Mouse (Mus musculus) midbrain, embryonic 15.5 days (tissue): ENCODE data around the gene Tmem150a. TPM values are rescaled to one million over a fixed set of nuclear protein-coding genes. Genes with fewer than 3 reads are reported as not detected.

Source experiments
- ATAC-seq: fragments of 200-750 bp; cut with Nextera tagmentation; replicated peaks from 2 replicates; pipeline ENCODE4 v1.8.0; 2017; ENCODE audit warnings: moderate TSS enrichment
- H3K27ac ChIP-seq: fragments of 300-500 bp; sonication (generic); 2 replicates; pipeline ENCODE4 v1.5.1; 2015; ENCODE audit warnings: mild to moderate bottlenecking, inconsistent platforms
- H3K27me3 ChIP-seq: fragments of 300-500 bp; sonication (generic); replicated peaks from 2 replicates; pipeline ENCODE4 v1.6.1; 2015; ENCODE audit warnings: inconsistent platforms
- H3K36me3 ChIP-seq: fragments of 300-500 bp; sonication (generic); replicated peaks from 2 replicates; pipeline ENCODE4 v1.6.1; 2015; ENCODE audit warnings: inconsistent platforms
- H3K4me1 ChIP-seq: fragments of 300-500 bp; sonication (generic); 2 replicates; pipeline ENCODE4 v1.6.1; 2015; ENCODE audit warnings: inconsistent platforms
- H3K4me2 ChIP-seq: fragments of 300-500 bp; sonication (generic); 2 replicates; pipeline ENCODE4 v1.6.1; 2015; ENCODE audit warnings: inconsistent platforms, mild to moderate bottlenecking, moderate library complexity
- H3K4me3 ChIP-seq: fragments of 300-500 bp; sonication (generic); 2 replicates; pipeline ENCODE4 v1.5.1; 2015; ENCODE audit warnings: mild to moderate bottlenecking, inconsistent platforms
- H3K9ac ChIP-seq: fragments of 300-500 bp; sonication (generic); 2 replicates; pipeline ENCODE4 v1.6.1; 2015; ENCODE audit warnings: mild to moderate bottlenecking, inconsistent platforms
- H3K9me3 ChIP-seq: fragments of 300-500 bp; sonication (generic); 2 replicates; pipeline ENCODE4 v1.6.1; 2016; ENCODE audit warnings: inconsistent platforms
- WGBS: fragments of 180-500 bp; shearing (Covaris S2); methylation state at CpG from one replicate; pipeline ENCODE4 v1.1.7; 2015; ENCODE audit warnings: mixed read lengths; 5-methylcytosine and 5-hydroxymethylcytosine counted together
- polyA plus RNA-seq: library from polyadenylated mRNA; unstranded; fragments of >200 nt; fragmentation: Nextera tagmentation; extraction: Ambion mirVana; gene quantifications from 2 replicates; pipeline ENCODE4 v1.2.1, GENCODE M21; 2015

Gene Tmem150a
- polyA plus RNA-seq, 1 experiment from 2014 or later = 18.5 TPM

DNA sequence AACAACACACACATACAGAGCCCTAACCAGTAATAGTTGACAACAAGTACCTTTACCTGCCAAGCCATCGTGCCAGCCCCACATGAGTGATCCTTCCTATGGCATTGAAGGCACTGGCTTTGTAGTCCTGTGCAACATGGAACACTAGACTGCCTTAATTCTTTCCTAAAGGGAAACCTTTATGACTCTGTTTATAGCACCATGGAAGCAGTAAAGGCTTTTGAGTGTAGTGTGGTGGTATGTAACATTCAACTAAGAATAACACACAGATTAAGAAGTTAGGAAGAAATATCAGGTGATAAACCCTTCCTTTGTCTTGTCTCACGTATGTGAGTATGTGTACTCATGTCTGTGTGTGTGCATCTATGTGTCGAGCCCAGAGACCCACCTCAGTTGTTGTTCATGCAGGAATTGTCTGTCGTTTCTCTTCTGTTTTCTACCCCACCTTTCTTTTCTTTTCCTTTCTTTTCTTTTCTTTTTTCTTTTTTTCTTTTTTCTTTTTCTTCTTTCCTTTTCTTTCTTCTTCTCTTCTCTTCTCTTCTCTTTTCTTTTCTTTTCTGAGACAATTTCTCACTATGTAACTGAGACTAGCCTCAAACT lies 11.7 kb downstream of the Tmem150a start, which contains the start of gene Rnf181:
Gene Rnf181, minus strand, starts transcription at position 113 of the 600 bp plus-strand sequence.
- Histone ChIP-seq H3K4me1 (peaks cover 4% of the 10 kb centered on the region), H3K4me3 (no peak within 1 kb of the TSS), H3K27ac (no peak within 1 kb of the TSS), H3K36me3 (no peaks in the 10 kb centered on the region), H3K9me3 (no peaks in the 10 kb centered on the region), H3K9ac (no peak within 1 kb of the TSS), H3K27me3 (no peaks in the 10 kb centered on the region), H3K4me2 (no peak within 1 kb of the TSS)
- ATAC-seq = no peak
- 73% methylated on average over 4 of the region's 4 CpGs for WGBS

DNA sequence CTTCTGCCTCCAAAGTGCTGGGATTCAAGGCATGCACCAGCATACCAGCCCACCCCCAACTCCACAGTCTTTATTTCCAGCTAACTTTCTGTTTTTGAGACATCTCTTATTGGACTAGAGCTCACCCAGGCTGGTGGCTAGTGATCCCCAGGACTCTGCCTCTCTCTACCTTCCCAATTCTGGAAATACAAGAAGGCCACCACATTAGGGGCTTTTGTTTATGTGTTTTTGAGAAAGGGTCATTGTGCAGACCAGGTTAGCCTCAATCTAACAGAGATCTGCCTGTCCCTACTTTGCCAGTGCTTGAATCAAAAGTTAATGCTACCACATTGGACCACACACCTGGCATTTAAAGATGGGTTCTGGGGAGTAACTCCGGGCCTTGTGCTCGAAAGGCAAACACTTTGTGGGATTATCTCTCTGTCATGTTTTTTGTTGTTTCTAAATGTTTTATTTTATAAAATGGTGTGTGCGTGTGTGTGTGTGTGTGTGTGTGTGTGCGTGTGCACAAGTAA lies 12.3 kb downstream of the Tmem150a start:
- 72% methylated on average over 4 of the region's 4 CpGs for WGBS
- Histone ChIP-seq H3K9me3 (no peaks in the 10 kb centered on the region), H3K4me2 (no peak overlapping the region), H3K4me1 (peaks cover 4% of the 10 kb centered on the region), H3K27me3 (no peaks in the 10 kb centered on the region), H3K27ac (no peak overlapping the region), H3K36me3 (no peaks in the 10 kb centered on the region), H3K9ac (no peak overlapping the region), H3K4me3 (no peak overlapping the region)
- no peak for ATAC-seq

DNA sequence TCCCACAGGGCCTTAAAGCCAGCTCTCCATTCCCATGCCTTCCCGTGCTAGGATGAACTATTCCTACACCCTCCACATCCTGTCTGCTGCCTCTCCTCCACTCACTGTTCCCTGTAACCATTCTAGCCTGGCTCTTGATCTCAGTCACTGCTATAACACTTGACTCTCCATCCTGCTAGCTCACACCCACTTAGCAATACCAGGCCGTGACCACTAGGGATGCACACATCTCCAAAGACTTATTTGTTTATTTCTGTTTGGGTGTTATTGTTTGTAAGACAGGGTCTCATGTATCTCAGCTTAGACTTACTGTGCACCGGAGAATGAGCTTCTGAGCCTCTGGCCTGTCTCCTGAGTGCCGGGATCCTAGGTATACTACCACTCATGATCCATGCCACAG lies 14.3 kb downstream of the Tmem150a start:
- Histone ChIP-seq H3K36me3 (no peaks in the 10 kb centered on the region), H3K27me3 (no peaks in the 10 kb centered on the region), H3K4me2 (no peak overlapping the region), H3K27ac (no peak overlapping the region), H3K4me1 (no peaks in the 10 kb centered on the region), H3K4me3 (no peak overlapping the region), H3K9ac (no peak overlapping the region), H3K9me3 (no peaks in the 10 kb centered on the region)
- no peak for ATAC-seq
- WGBS = 82% methylated on average over 4 of the region's 4 CpGs

DNA sequence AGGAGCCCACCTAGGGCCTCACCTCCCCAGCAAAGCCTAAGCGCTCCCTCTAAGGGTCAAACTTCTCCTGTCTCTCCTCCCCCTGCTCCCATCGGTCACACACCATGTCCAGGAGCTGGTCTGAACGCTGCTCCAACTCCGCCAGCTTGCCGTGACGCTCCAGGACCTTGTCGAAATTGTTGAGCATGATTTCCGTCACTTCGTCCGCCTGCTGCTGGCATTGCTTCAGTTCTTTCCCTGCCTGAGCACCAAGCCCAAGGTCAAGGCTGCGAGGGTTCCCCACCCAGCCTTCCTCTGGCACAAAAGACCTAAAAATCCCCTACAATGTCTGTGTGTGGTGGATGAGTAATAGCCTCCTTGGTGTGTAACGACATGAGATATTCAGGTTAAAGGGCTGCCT lies 14.8 kb downstream of the Tmem150a start:
- ATAC-seq = no peak
- WGBS = 84% methylated on average over 12 of the region's 12 CpGs
- H3K9ac ChIP-seq = no peak overlapping the region

DNA sequence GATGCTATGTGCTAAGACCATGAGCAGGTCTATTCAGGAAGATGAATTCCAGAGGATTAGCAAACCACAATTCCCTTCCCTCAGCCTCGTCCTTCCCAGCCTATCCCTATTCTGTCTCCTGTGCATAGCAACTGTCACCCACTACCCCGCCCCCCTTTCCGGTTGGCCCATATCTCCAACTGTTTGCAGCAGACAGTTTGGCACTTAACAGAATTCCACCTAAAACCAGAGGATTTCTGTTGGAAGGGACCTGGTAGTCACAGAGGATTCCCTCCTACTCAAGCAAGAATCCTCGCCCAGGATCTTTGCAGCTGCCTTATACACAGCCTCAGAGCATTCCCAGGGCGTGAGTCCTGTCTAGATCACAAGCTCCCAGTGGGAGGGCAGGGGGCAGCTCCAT lies 15.9 kb downstream of the Tmem150a start:
- 39% methylated on average over 5 of the region's 5 CpGs for WGBS
- H3K4me2 ChIP-seq = no peak overlapping the region
- H3K27me3 ChIP-seq = no peaks in the 10 kb centered on the region
- H3K36me3 ChIP-seq = no peaks in the 10 kb centered on the region
- no peak overlapping the region for H3K27ac ChIP-seq
- no peak for ATAC-seq
- no peak overlapping the region for H3K4me3 ChIP-seq
- H3K9me3 ChIP-seq = no peaks in the 10 kb centered on the region
- H3K4me1 ChIP-seq = no peaks in the 10 kb centered on the region
- no peak overlapping the region for H3K9ac ChIP-seq

More for the DNA sequence above, 14.8 kb downstream of the Tmem150a start:
- Histone ChIP-seq H3K4me2 (no peak overlapping the region), H3K4me1 (no peaks in the 10 kb centered on the region), H3K9me3 (no peaks in the 10 kb centered on the region), H3K27ac (no peak overlapping the region), H3K4me3 (no peak overlapping the region), H3K36me3 (no peaks in the 10 kb centered on the region), H3K27me3 (no peaks in the 10 kb centered on the region)

DNA sequence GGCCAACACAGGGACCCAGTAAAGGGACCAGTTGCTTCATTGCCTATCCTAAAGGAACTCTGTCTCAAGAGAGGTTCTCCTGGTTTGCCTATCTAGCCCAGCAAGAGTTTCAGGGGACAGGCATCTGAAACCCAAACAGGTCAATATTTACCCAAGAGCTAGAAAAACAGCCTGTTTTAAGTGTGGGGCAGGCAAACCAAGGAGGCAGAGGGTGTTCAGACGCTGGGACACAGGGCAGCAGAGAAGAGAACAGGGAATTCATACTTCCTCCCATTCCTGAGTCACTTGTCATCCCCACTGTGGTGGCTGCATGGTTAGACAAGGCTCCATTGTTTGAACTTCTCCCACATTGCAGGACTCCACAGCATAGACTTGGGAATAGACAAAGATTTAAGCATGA lies 16.3 kb downstream of the Tmem150a start:
- Histone ChIP-seq H3K27ac (no peak overlapping the region), H3K9me3 (no peaks in the 10 kb centered on the region), H3K4me3 (no peak overlapping the region), H3K4me2 (no peak overlapping the region), H3K4me1 (no peaks in the 10 kb centered on the region), H3K9ac (no peak overlapping the region), H3K36me3 (no peaks in the 10 kb centered on the region), H3K27me3 (no peaks in the 10 kb centered on the region)
- ATAC-seq = no peak
- WGBS = 38% methylated on average over 1 of the region's 1 CpGs

DNA sequence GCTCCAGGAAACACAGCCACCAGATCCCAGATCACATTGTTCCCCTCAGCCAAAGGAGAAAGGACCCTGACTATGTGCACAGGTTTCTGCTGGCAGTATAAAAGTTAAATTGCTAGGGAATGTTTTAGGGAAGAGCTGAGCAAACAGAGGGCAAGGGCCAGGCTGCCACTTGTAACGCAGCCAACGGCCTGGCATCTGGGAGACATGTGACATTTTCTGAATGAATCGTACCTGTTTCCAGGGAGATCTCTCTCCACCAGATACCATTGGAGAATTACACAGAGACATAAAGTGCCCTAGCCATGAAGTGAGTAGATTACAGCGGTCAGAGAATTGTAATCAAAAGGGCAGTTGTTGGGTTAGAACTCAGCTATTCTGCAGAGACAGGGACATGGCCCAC lies 17.9 kb downstream of the Tmem150a start:
- Histone ChIP-seq H3K4me2 (no peak overlapping the region), H3K27ac (no peak overlapping the region), H3K4me1 (no peaks in the 10 kb centered on the region), H3K9ac (no peak overlapping the region), H3K27me3 (no peaks in the 10 kb centered on the region), H3K9me3 (no peaks in the 10 kb centered on the region), H3K36me3 (no peaks in the 10 kb centered on the region), H3K4me3 (no peak overlapping the region)
- ATAC-seq = no peak
- 82% methylated on average over 4 of the region's 4 CpGs for WGBS

DNA sequence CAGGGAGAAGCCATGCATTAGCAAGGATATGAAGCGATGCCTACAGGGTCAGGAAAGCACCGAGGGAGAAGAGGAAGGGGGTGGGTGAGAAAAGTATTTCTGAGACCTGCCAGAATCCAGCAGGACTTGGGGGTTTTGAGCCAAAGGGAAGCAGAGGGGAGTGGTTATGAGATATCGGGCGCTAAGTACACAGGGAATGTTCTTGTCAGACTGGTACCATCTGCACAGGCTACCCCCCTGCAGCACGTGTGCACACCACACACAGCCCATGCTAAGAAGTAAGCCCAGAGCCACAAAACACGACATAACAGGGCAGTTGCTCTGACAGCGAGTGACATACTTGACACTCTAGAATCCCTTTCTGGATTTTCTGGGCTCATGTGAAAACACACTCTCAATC lies 19.0 kb downstream of the Tmem150a start:
- Histone ChIP-seq H3K4me2 (no peak overlapping the region), H3K4me3 (no peak overlapping the region), H3K4me1 (no peaks in the 10 kb centered on the region), H3K27ac (no peak overlapping the region), H3K27me3 (peaks cover 9% of the 10 kb centered on the region), H3K9me3 (no peaks in the 10 kb centered on the region), H3K9ac (no peak overlapping the region), H3K36me3 (no peaks in the 10 kb centered on the region)
- ATAC-seq = no peak
- WGBS = 68% methylated on average over 7 of the region's 7 CpGs

DNA sequence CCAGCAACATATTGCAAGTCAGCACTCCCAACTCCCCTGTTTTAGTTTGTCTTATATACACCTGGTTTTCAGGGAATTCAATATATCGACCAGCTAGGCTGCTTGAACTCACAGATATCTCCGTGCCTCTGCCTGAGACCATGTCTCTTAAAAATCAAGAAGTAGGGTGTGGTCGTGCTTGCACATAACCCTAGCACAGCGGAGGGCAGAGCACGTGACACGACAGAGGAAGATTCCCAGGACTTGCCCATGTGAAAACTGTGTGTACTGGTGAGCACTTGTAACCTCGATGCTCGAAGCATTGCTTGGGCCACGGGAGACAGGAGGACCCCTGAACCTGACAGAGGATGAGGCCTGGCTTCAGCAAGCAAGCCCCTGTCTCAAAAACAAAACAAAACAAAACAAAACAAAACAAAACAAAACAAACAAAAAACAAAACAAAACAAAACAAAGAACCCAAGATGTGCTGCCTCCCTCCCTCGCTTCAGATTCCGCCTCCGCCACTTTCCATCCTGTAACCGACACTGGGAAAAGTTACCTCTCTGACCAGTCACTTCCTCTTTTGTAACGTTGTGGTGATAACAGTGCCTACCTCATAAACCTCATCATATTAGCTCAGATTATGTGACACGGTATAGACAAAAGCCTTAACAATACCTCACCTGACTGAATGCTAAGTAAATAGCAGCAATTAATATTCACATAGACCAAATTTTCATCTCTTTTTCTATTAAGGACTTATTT lies 19.7 kb downstream of the Tmem150a start:
- H3K27me3 ChIP-seq = peaks cover 17% of the 10 kb centered on the region
- H3K4me2 ChIP-seq = no peak overlapping the region
- H3K27ac ChIP-seq = no peak overlapping the region
- H3K36me3 ChIP-seq = no peaks in the 10 kb centered on the region
- no peaks in the 10 kb centered on the region for H3K9me3 ChIP-seq
- H3K4me3 ChIP-seq = no peak overlapping the region
- no peak overlapping the region for H3K9ac ChIP-seq
- 90% methylated on average over 15 of the region's 15 CpGs for WGBS
- H3K4me1 ChIP-seq = peaks cover under 1% of the 10 kb centered on the region
- ATAC-seq = no peak

DNA sequence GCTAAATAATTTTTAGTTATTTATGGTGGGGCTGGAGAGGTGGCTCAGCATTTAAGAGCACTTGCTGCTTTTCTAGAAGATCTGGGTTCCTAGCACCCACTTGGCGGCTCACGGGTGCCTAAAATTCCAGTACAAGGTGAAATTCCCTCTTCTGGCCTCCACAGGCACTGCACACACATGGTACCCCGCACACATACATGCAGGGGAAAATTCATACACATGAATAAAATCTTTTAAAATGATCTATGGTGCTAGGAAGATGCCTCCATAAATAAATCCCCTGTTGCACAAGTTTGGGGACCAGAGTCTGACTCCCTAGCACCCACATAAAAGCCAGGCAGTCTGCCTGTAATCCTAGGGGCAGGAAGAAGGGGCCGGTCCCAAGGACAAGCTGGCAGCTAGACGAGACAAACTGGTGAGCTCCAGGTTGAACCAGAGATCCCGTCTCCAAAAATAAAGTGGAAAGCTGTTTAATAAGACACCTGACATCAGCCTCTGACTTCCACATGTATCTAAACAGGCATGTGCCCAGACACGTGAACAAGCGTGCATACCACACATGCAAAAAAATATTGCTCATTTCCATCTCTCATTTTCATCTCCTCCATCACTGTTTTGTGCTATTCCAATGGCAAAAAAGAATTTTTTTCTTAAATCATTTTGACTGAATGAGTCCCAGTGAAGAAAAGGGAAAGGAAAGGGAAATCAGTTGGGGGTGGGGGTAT lies 23.4 kb downstream of the Tmem150a start:
- H3K4me3 ChIP-seq = no peak overlapping the region
- H3K36me3 ChIP-seq = no peaks in the 10 kb centered on the region
- peaks cover 26% of the 10 kb centered on the region for H3K27me3 ChIP-seq
- peaks cover 6% of the 10 kb centered on the region for H3K4me1 ChIP-seq
- 83% methylated on average over 8 of the region's 8 CpGs for WGBS
- H3K9ac ChIP-seq = no peak overlapping the region
- H3K9me3 ChIP-seq = no peaks in the 10 kb centered on the region
- H3K4me2 ChIP-seq = no peak overlapping the region
- no peak for ATAC-seq
- no peak overlapping the region for H3K27ac ChIP-seq

DNA sequence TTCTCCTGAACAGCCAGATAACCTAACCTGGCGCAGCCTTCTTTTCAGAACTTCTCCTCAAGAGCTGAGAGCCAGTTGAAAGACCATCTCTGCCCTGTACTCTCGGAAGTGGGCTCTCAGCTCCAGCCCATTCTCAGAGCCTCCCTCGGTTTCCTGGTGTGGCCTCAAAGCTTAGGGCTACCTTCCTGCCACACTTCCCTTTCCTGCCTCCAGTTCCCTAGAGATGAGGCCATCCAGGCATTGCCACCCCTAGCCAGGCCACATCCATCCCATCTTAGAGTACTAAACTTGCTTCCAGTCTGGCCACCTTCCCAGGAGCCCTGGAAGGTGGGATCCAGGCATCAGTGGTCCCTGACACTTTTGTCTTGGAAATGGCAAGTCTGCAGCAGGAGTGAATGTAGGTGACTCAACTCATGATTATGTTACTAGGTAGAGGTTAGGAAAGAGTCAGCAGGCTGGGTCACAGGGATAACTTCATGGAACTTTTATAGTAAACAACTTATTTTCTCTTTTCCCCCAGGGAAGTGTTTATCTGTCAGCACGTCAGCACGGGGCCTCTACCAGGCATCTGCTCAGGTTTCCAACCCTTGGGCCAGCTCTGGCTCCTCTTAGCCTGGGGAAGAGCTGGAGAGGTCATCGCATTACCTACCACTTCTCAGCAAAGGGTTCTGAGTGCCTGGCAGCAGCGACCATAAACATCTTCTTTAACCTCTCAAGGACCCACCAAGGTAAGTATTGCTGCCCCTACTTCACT lies 24.3 kb downstream of the Tmem150a start:
- Histone ChIP-seq H3K4me3 (peak overlapping the region; percentile 39; the same call in 1 of the 2 replicates), H3K4me1 (peaks cover 6% of the 10 kb centered on the region), H3K27me3 (peaks cover 26% of the 10 kb centered on the region), H3K36me3 (no peaks in the 10 kb centered on the region), H3K9me3 (no peaks in the 10 kb centered on the region), H3K4me2 (peak overlapping the region; percentile 56; the same call in 1 of the 2 replicates), H3K9ac (no peak overlapping the region), H3K27ac (no peak overlapping the region)
- no peak for ATAC-seq
- WGBS = 43% methylated on average over 7 of the region's 7 CpGs
